Mouse (Mus musculus) forebrain, embryonic 16.5 days (tissue): ENCODE results near the gene Lin28b. TPM values are rescaled to one million over a fixed set of nuclear protein-coding genes. Genes with fewer than 3 reads are reported as not detected.

Experiments
- ATAC-seq: fragments of 200-750 bp; cut with Nextera tagmentation; 2 replicates; pipeline ENCODE4 v1.8.0; 2017; ENCODE audit warnings: mild to moderate bottlenecking, moderate library complexity
- H3K27ac ChIP-seq: fragments of 300-500 bp; sonication (generic); 2 replicates; pipeline ENCODE4 v1.5.1; 2014; ENCODE audit warnings: low read length, control low read depth
- H3K27me3 ChIP-seq: fragments of 300-500 bp; sonication (generic); replicated peaks from 2 replicates; pipeline ENCODE4 v1.6.1; 2014; ENCODE audit warnings: low read length; ENCODE audit not compliant: control insufficient read depth, insufficient read depth
- H3K36me3 ChIP-seq: fragments of 300-500 bp; sonication (generic); 2 replicates; pipeline ENCODE4 v1.6.1; 2014; ENCODE audit not compliant: control insufficient read depth, insufficient read depth
- H3K4me1 ChIP-seq: fragments of 300-500 bp; sonication (generic); replicated peaks from 2 replicates; pipeline ENCODE4 v1.6.1; 2014; ENCODE audit warnings: low read length; ENCODE audit not compliant: control insufficient read depth, insufficient read depth
- H3K4me2 ChIP-seq: fragments of 300-500 bp; sonication (generic); 2 replicates; pipeline ENCODE4 v1.6.1; 2014; ENCODE audit warnings: mild to moderate bottlenecking, low read length, control low read depth
- H3K4me3 ChIP-seq: fragments of 300-500 bp; sonication (generic); replicated peaks from 2 replicates; pipeline ENCODE4 v1.5.1; 2014; ENCODE audit warnings: mild to moderate bottlenecking, low read length, control low read depth
- H3K9ac ChIP-seq: fragments of 300-500 bp; sonication (generic); replicated peaks from 2 replicates; pipeline ENCODE4 v1.6.1; 2014; ENCODE audit warnings: low read depth, low read length, control low read depth
- H3K9me3 ChIP-seq: fragments of 300-500 bp; sonication (generic); 2 replicates; pipeline ENCODE4 v1.6.1; 2016; ENCODE audit warnings: low read length; ENCODE audit not compliant: control insufficient read depth
- WGBS: fragments of 180-500 bp; shearing (Covaris S2); extraction: QIAGEN DNeasy Blood & Tissue Kit; methylation state at CpG from one replicate; pipeline ENCODE4 v1.1.7; 2014; 5-methylcytosine and 5-hydroxymethylcytosine counted together
- polyA plus RNA-seq: library from polyadenylated mRNA; unstranded; fragments of >200 nt; fragmentation: Nextera tagmentation; extraction: Ambion mirVana; gene quantifications from 2 replicates; pipeline ENCODE4 v1.2.1, GENCODE M21; 2015

Lin28b gene
- polyA plus RNA-seq, 1 experiment from 2014 or later: 5.2 TPM

DNA sequence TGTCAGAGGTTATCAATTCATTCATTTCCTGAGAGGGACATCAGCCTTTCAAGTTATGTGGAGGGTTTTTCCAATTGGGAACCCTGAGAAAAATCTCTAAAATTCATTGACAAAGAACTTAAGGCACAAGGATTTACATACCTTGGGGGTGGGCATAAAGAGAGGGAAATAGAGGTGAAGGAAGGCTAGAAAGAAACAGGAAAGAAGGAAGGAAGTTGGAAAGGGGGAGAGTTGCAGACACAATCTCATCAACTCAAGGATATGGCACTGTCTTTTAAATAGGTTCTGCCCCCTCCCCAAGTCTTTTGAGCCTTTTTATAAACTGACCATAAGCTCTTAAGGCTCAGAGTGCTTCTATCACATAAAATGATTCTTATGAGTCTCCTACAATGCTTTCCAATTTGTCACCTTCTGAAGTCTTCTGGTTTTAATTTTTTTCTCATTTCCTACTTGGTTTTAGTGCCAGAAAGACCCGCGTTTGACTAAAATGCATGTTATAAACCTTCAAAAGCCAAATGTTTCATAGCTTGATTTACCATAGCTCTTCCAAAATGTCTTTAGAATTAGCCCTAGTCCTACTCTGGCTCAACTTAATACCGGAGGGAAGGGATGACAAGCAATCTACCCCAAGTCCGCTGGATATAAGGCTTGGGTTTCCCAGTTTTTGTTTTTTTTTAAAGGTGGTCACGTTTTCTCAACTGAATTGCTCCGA, 13.6 kb downstream of the Lin28b start:
- Histone ChIP-seq H3K27ac (no peak overlapping the region), H3K27me3 (peaks cover 28% of the 10 kb centered on the region), H3K4me2 (no peak overlapping the region), H3K36me3 (no peaks in the 10 kb centered on the region), H3K4me3 (no peak overlapping the region), H3K9ac (no peak overlapping the region), H3K4me1 (peaks cover 14% of the 10 kb centered on the region), H3K9me3 (no peaks in the 10 kb centered on the region)
- 21% methylated on average over 6 of the region's 6 CpGs for WGBS
- ATAC-seq: no peak

GRCm38 (mm10) chr10:45471321-45471720, 14.9 kb downstream of the Lin28b start:
- no peaks in the 10 kb centered on the region for H3K36me3 ChIP-seq
- H3K9me3 ChIP-seq: no peaks in the 10 kb centered on the region
- H3K9ac ChIP-seq: no peak overlapping the region
- no peak overlapping the region for H3K4me2 ChIP-seq
- WGBS: 26% methylated on average over 3 of the region's 3 CpGs
- ATAC-seq: no peak
- H3K4me3 ChIP-seq: no peak overlapping the region
- peaks cover 28% of the 10 kb centered on the region for H3K27me3 ChIP-seq
- H3K27ac ChIP-seq: no peak overlapping the region
- H3K4me1 ChIP-seq: peaks cover 14% of the 10 kb centered on the region

- no peaks in the 10 kb centered on the region for H3K36me3 ChIP-seq
- no peak overlapping the region for H3K9ac ChIP-seq
- WGBS: 2% methylated on average over 13 of the region's 13 CpGs
- H3K9me3 ChIP-seq: no peaks in the 10 kb centered on the region
- peak overlapping the region; percentile 36 for H3K4me3 ChIP-seq
- H3K4me2 ChIP-seq: peak overlapping the region; percentile 55
- H3K27ac ChIP-seq: no peak overlapping the region
- ATAC-seq: peak; percentile 48; the same call in 1 of the 2 replicates
- H3K27me3 ChIP-seq: peaks cover 26% of the 10 kb centered on the region
- peaks cover 14% of the 10 kb centered on the region for H3K4me1 ChIP-seq
Measured at GRCm38 (mm10) chr10:45470079-45470739, 16.0 kb downstream of the Lin28b start.

- H3K36me3 ChIP-seq: no peaks in the 10 kb centered on the region
- H3K4me2 ChIP-seq: peak overlapping the region; percentile 55
- 3% methylated on average over 21 of the region's 21 CpGs for WGBS
- no peaks in the 10 kb centered on the region for H3K9me3 ChIP-seq
- peak; percentile 51; the same call in 1 of the 2 replicates for ATAC-seq
- peaks cover 22% of the 10 kb centered on the region for H3K27me3 ChIP-seq
- 0 out of 2 replicates have a peak overlapping the region, but pooled peaks have one; percentile 25 for H3K9ac ChIP-seq
- no peak overlapping the region for H3K27ac ChIP-seq
- H3K4me3 ChIP-seq: peak overlapping the region; percentile 36
- peaks cover 14% of the 10 kb centered on the region for H3K4me1 ChIP-seq
Measured at GRCm38 (mm10) chr10:45469027-45469996, 16.9 kb downstream of the Lin28b start.

- 41% methylated on average over 4 of the region's 4 CpGs for WGBS
- H3K27me3 ChIP-seq: peaks cover 22% of the 10 kb centered on the region
- no peaks in the 10 kb centered on the region for H3K9me3 ChIP-seq
- peaks cover 11% of the 10 kb centered on the region for H3K4me1 ChIP-seq
- H3K36me3 ChIP-seq: no peaks in the 10 kb centered on the region
- H3K9ac ChIP-seq: no peak overlapping the region
- no peak overlapping the region for H3K4me3 ChIP-seq
- ATAC-seq: no peak
- H3K4me2 ChIP-seq: no peak overlapping the region
- H3K27ac ChIP-seq: no peak overlapping the region
Measured at GRCm38 (mm10) chr10:45468180-45468915, 17.8 kb downstream of the Lin28b start.

DNA sequence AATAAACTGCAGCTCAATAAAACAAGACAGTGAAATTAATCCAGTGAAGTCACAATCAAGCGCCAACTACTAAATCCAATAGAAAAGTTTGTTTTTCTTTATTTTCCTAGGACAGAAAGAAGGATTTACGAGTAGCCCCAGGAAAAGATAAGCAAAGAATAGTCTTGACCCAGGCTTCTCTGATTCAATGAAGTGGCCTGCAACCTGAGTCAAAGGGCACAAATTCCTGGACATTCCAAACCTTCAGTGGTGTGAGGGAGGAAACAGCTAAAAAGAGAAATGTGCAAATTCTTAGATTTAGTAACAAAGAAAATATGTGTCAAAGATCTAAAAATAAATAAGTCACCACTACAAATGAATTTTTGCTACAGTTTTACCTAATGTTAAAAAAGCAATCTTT, 27.6 kb downstream of the Lin28b start:
- no peak overlapping the region for H3K27ac ChIP-seq
- H3K9me3 ChIP-seq: no peaks in the 10 kb centered on the region
- ATAC-seq: no peak
- H3K4me3 ChIP-seq: no peak overlapping the region
- no peaks in the 10 kb centered on the region for H3K4me1 ChIP-seq
- no peaks in the 10 kb centered on the region for H3K36me3 ChIP-seq
- WGBS: 42% methylated on average over 2 of the region's 2 CpGs
- H3K27me3 ChIP-seq: no peaks in the 10 kb centered on the region
- H3K9ac ChIP-seq: no peak overlapping the region
- H3K4me2 ChIP-seq: no peak overlapping the region

- Histone ChIP-seq H3K9ac (no peak overlapping the region), H3K4me1 (no peaks in the 10 kb centered on the region), H3K36me3 (no peaks in the 10 kb centered on the region), H3K4me2 (no peak overlapping the region), H3K27ac (no peak overlapping the region), H3K4me3 (no peak overlapping the region), H3K27me3 (no peaks in the 10 kb centered on the region), H3K9me3 (no peaks in the 10 kb centered on the region)
- no peak for ATAC-seq
- WGBS: 13% methylated on average over 2 of the region's 2 CpGs
Measured at GRCm38 (mm10) chr10:45458074-45458473, 28.1 kb downstream of the Lin28b start.

GRCm38 (mm10) chr10:45446625-45447024, 39.6 kb downstream of the Lin28b start:
- peak overlapping the region; percentile 51; the same call in 1 of the 2 replicates for H3K9ac ChIP-seq
- no peak for ATAC-seq
- H3K27ac ChIP-seq: peak overlapping the region; percentile 61; the same call in 1 of the 2 replicates

More at GRCm38 (mm10) chr10:45446625-45447024, 39.6 kb downstream of the Lin28b start:
- H3K4me2 ChIP-seq: peak overlapping the region; percentile 49
- H3K4me1 ChIP-seq: peaks cover 6% of the 10 kb centered on the region; the same call in 1 of the 2 replicates
- H3K4me3 ChIP-seq: peak overlapping the region; percentile 26; the same call in 1 of the 2 replicates
- no peaks in the 10 kb centered on the region for H3K9me3 ChIP-seq
- H3K27me3 ChIP-seq: no peaks in the 10 kb centered on the region
- H3K36me3 ChIP-seq: no peaks in the 10 kb centered on the region
